Mouse (Mus musculus) layer of hippocampus, adult 9-10 months (tissue): ENCODE measurements around the gene Mmd2.
A peak's percentile ranks its signal among the peaks of the same experiment; 100 is the strongest.

Source experiments
- DNase-seq: peaks from one replicate; pipeline ENCODE4 v3.0.0; 2022; ENCODE audit warnings: low spot score

The Mmd2 gene

GRCm38 (mm10) chr5:142605288-142605687, 3.3 kb downstream of the Mmd2 start:
- no peak for DNase-seq

- DNase-seq: no peak
These were observed 4.2 kb downstream of the Mmd2 start for GRCm38 (mm10) chr5:142604379-142604778.

GRCm38 (mm10) chr5:142597648-142598390, 10.8 kb downstream of the Mmd2 start:
- no peak for DNase-seq

- DNase-seq: no peak
These were observed 11.9 kb downstream of the Mmd2 start for GRCm38 (mm10) chr5:142596723-142597122.

- no peak for DNase-seq
These were observed 12.9 kb downstream of the Mmd2 start for GRCm38 (mm10) chr5:142595698-142596097.

- DNase-seq: no peak
These were observed 17.5 kb downstream of the Mmd2 start for GRCm38 (mm10) chr5:142590953-142591616.

GRCm38 (mm10) chr5:142583616-142584126, 24.9 kb downstream of the Mmd2 start:
- DNase-seq: no peak

- DNase-seq: peak; percentile 59
These were observed 27.1 kb downstream of the Mmd2 start for GRCm38 (mm10) chr5:142581517-142581916.

- DNase-seq: no peak
These were observed 30.4 kb downstream of the Mmd2 start for GRCm38 (mm10) chr5:142578192-142578591.

- DNase-seq: no peak
These were observed 31.8 kb downstream of the Mmd2 start for GRCm38 (mm10) chr5:142576832-142577231.

GRCm38 (mm10) chr5:142574323-142575057, 34.1 kb downstream of the Mmd2 start:
- no peak for DNase-seq

- DNase-seq: no peak
These were observed 44.0 kb downstream of the Mmd2 start for GRCm38 (mm10) chr5:142564606-142565005.

- DNase-seq: no peak
These were observed 48.3 kb downstream of the Mmd2 start for GRCm38 (mm10) chr5:142560261-142560660.

GRCm38 (mm10) chr5:142557397-142558067, 51.1 kb downstream of the Mmd2 start:
- peak; percentile 64 for DNase-seq

- DNase-seq: no peak
These were observed 51.9 kb downstream of the Mmd2 start for GRCm38 (mm10) chr5:142556721-142557120.

GRCm38 (mm10) chr5:142555866-142556265, 52.7 kb downstream of the Mmd2 start:
- DNase-seq: no peak

- DNase-seq: peak; percentile 94
These were observed 57.6 kb downstream of the Mmd2 start, which contains the start of gene Radil for GRCm38 (mm10) chr5:142550706-142551652. TSS of gene Radil (minus strand) at chr5:142551098.

- no peak for DNase-seq
These were observed 58.5 kb downstream of the Mmd2 start for GRCm38 (mm10) chr5:142549961-142550705.

- DNase-seq: no peak
These were observed 59.2 kb downstream of the Mmd2 start for GRCm38 (mm10) chr5:142549441-142549840.

- no peak for DNase-seq
These were observed 61.5 kb downstream of the Mmd2 start for GRCm38 (mm10) chr5:142547066-142547465.
